Mouse (Mus musculus): ENCODE results near the gene Olfr1157. TPM values are rescaled to one million over a fixed set of nuclear protein-coding genes. Genes with fewer than 3 reads are reported as not detected.

Olfr1157 gene
- not detected for total RNA-seq (2021)

GRCm38 (mm10) chr2:87968199-87968598, at the start of gene Olfr1157:
Gene Olfr1157 (minus strand): TSS chr2:87968299.
- intact Hi-C loops (cut with DNase I), result no loop called here
- DNase-seq, result no peak

GRCm38 (mm10) chr2:88007515-88008318, 39.6 kb upstream of the Olfr1157 start, which contains the start of gene Olfr1160:
Gene Olfr1160 (minus strand): TSS chr2:88008268.
- DNase-seq, result no peak
- intact Hi-C loops (cut with DNase I), result no loop called here

- intact Hi-C loops (cut with DNase I), result no loop called here
- DNase-seq, result no peak
Observed at GRCm38 (mm10) chr2:87989813-87990212, 21.7 kb upstream of the Olfr1157 start, which contains the start of gene Olfr1158. Gene Olfr1158 (plus strand): TSS chr2:87990113.

- intact Hi-C loops (cut with DNase I), result no loop called here
- no peak for DNase-seq
Observed at GRCm38 (mm10) chr2:87974563-87974962, 6.5 kb upstream of the Olfr1157 start, which contains the start of gene Olfr74. Gene Olfr74 (minus strand): TSS chr2:87974663.

GRCm38 (mm10) chr2:87953000-87953399, 15.1 kb downstream of the Olfr1157 start, which contains the start of gene Olfr1156:
Gene Olfr1156 (minus strand): TSS chr2:87953100.
- intact Hi-C loops (cut with DNase I), result no loop called here
- DNase-seq, result no peak

GRCm38 (mm10) chr2:87945037-87945436, 23.1 kb downstream of the Olfr1157 start, which contains the start of gene Olfr1155:
Gene Olfr1155 (minus strand): TSS chr2:87945137.
- no peak for DNase-seq
- intact Hi-C loops (cut with DNase I), result no loop called here

Other genes starting within 250 kb of the Olfr1157 start
- not detected for gene Olfr1138, start 228.3 kb downstream of the Olfr1157 start, total RNA-seq (2021)
- gene Olfr1140, start 224.5 kb downstream of the Olfr1157 start, total RNA-seq (2021), result not detected
- gene Olfr1141, start 214.3 kb downstream of the Olfr1157 start, total RNA-seq (2021), result not detected
- gene Olfr152, start 188.8 kb downstream of the Olfr1157 start, total RNA-seq (2021), result not detected
- gene Olfr1143, start 167.7 kb downstream of the Olfr1157 start, total RNA-seq (2021), result not detected
- not detected for gene Olfr1145, start 158.5 kb downstream of the Olfr1157 start, total RNA-seq (2021)
- not detected for gene Olfr1148, start 137.8 kb downstream of the Olfr1157 start, total RNA-seq (2021)
- not detected for gene Olfr1150-ps1, start 124.3 kb downstream of the Olfr1157 start, total RNA-seq (2021)
- not detected for gene Olfr1151, start 112.4 kb downstream of the Olfr1157 start, total RNA-seq (2021)
- not detected for gene Olfr1152, start 101.8 kb downstream of the Olfr1157 start, total RNA-seq (2021)
- not detected for gene Olfr1153, start 73.3 kb downstream of the Olfr1157 start, total RNA-seq (2021)
- not detected for gene Olfr1154, start 63.1 kb downstream of the Olfr1157 start, total RNA-seq (2021)
- gene Olfr1155, start 23.2 kb downstream of the Olfr1157 start, total RNA-seq (2021), result not detected
- under 1 TPM in 1 of 2 experiments, not detected in 1; 0.14 TPM for gene Olfr1156, start 15.2 kb downstream of the Olfr1157 start, total RNA-seq (2021)
- gene Olfr74, start 6.4 kb upstream of the Olfr1157 start, total RNA-seq (2021), result not detected
- not detected for gene Olfr1158, start 21.8 kb upstream of the Olfr1157 start, total RNA-seq (2021)
- gene Olfr1160, start 40.0 kb upstream of the Olfr1157 start, total RNA-seq (2021), result not detected
- not detected for gene Olfr1161, start 54.5 kb upstream of the Olfr1157 start, total RNA-seq (2021)
- not detected for gene Olfr73, start 69.4 kb upstream of the Olfr1157 start, total RNA-seq (2021)
- gene Olfr1162, start 82.8 kb upstream of the Olfr1157 start, total RNA-seq (2021), result not detected
- not detected for gene Olfr1163, start 103.5 kb upstream of the Olfr1157 start, total RNA-seq (2021)
- gene Olfr1164, start 125.7 kb upstream of the Olfr1157 start, total RNA-seq (2021), result not detected
- gene Olfr1166, start 160.0 kb upstream of the Olfr1157 start, total RNA-seq (2021), result not detected
- gene Olfr1167, start 186.9 kb upstream of the Olfr1157 start, total RNA-seq (2021), result not detected
- gene Olfr1168, start 213.6 kb upstream of the Olfr1157 start, total RNA-seq (2021), result not detected

All from left cerebral cortex, postnatal 4 days (tissue).